Mouse (Mus musculus) MEL (cell line): Measurements from ENCODE around the gene Ncapd3. TPM values are rescaled to one million over a fixed set of nuclear protein-coding genes. Genes with fewer than 3 reads are reported as not detected.

Source experiments
- DNase-seq: peaks from one replicate; pipeline ENCODE4 v3.0.0; 2011; ENCODE audit warnings: low read depth, low spot score
- H3K27ac ChIP-seq: 2 replicates; pipeline ENCODE4 v1.5.1; 2012; ENCODE audit warnings: low read depth, mild to moderate bottlenecking, control low read depth, low read length, moderate library complexity; ENCODE audit not compliant: control insufficient read depth
- H3K27me3 ChIP-seq, 2 experiments: fragments of 150-350 bp in 1 of 2; sonication (generic) in 1 of 2; 2 replicates each; pipeline ENCODE4 v1.6.1; 2012; ENCODE audit warnings: low read length in 2 of 2, mild to moderate bottlenecking in 2 of 2, improper control_type of control experiment in 1 of 2, moderate library complexity in 1 of 2; ENCODE audit not compliant: insufficient read depth in 2 of 2, control insufficient read depth in 1 of 2
- H3K36me3 ChIP-seq, 2 experiments: 2 replicates each; pipeline ENCODE4 v1.6.1; 2012 to 2014; ENCODE audit warnings: low read length in 2 of 2, improper control_type of control experiment in 1 of 2, inconsistent platforms in 1 of 2, mild to moderate bottlenecking in 1 of 2; ENCODE audit not compliant: insufficient read depth in 2 of 2, control insufficient read depth in 1 of 2
- H3K4me1 ChIP-seq, 2 experiments: fragments of 150-350 bp in 1 of 2; sonication (generic) in 1 of 2; 2 replicates each; pipeline ENCODE4 v1.6.1; 2012; ENCODE audit warnings: low read length in 2 of 2, improper control_type of control experiment in 1 of 2, mild to moderate bottlenecking in 1 of 2; ENCODE audit not compliant: insufficient read depth in 2 of 2, control insufficient read depth in 1 of 2
- H3K4me3 ChIP-seq, 2 experiments: fragments of 150-350 bp in 1 of 2; sonication (generic) in 1 of 2; 2 replicates each; pipeline ENCODE4 v1.5.1; 2012; ENCODE audit warnings: low read depth in 2 of 2, low read length in 2 of 2, mild to moderate bottlenecking in 2 of 2, moderate library complexity in 2 of 2, control low read depth in 1 of 2, improper control_type of control experiment in 1 of 2; ENCODE audit not compliant: control insufficient read depth in 1 of 2, insufficient read depth in 1 of 2
- H3K79me2 ChIP-seq: 2 replicates; pipeline ENCODE4 v1.6.1; 2012; ENCODE audit warnings: mild to moderate bottlenecking, low read length, moderate library complexity; ENCODE audit not compliant: control insufficient read depth, poor library complexity, insufficient read depth
- H3K9ac ChIP-seq: 2 replicates; pipeline ENCODE4 v1.6.1; 2012; ENCODE audit warnings: low read depth, mild to moderate bottlenecking, control low read depth, low read length, moderate library complexity; ENCODE audit not compliant: control insufficient read depth, poor library complexity, severe bottlenecking
- H3K9me3 ChIP-seq: fragments of 150-350 bp; sonication (generic); replicated peaks from 2 replicates; pipeline ENCODE4 v1.6.1; 2012; ENCODE audit warnings: mild to moderate bottlenecking, low read length, improper control_type of control experiment, moderate library complexity; ENCODE audit not compliant: insufficient read depth
- BHLHE40 ChIP-seq: IDR thresholded peaks from 2 replicates; pipeline ENCODE4 v1.6.1; 2012; ENCODE audit warnings: low read depth, mild to moderate bottlenecking, inconsistent platforms, low read length, improper control_type of control experiment, borderline replicate concordance
- CHD2 ChIP-seq: IDR thresholded peaks from 2 replicates; pipeline ENCODE4 v1.6.1; 2011; ENCODE audit warnings: low read length, improper control_type of control experiment
- CTCF ChIP-seq, 3 experiments: IDR thresholded peaks in 2 of 3; conservative IDR thresholded peaks in 1 of 3; 2 replicates each; pipeline ENCODE4 v1.5.1; 2011 to 2012; ENCODE audit warnings: low read length in 3 of 3, low read depth in 2 of 3, mild to moderate bottlenecking in 2 of 3, improper control_type of control experiment in 1 of 3, inconsistent platforms in 1 of 3, mixed read lengths in 1 of 3, moderate library complexity in 1 of 3; ENCODE audit not compliant: control insufficient read depth in 1 of 3, insufficient read depth in 1 of 3, poor library complexity in 1 of 3, severe bottlenecking in 1 of 3
- EP300 ChIP-seq, 2 experiments: IDR thresholded peaks; 2 replicates each; pipeline ENCODE4 v1.6.1; 2011; ENCODE audit warnings: improper control_type of control experiment in 2 of 2, low read length in 2 of 2, low read depth in 1 of 2, mild to moderate bottlenecking in 1 of 2
- ETS1 ChIP-seq: IDR thresholded peaks from 2 replicates; pipeline ENCODE4 v1.6.1; 2012; ENCODE audit warnings: low read depth, mild to moderate bottlenecking, inconsistent platforms, low read length, improper control_type of control experiment, moderate library complexity
- HCFC1 ChIP-seq: IDR thresholded peaks from 2 replicates; pipeline ENCODE4 v1.6.1; 2012; ENCODE audit warnings: low read depth, mild to moderate bottlenecking, inconsistent platforms, low read length, improper control_type of control experiment, moderate library complexity
- MXI1 ChIP-seq: IDR thresholded peaks from 2 replicates; pipeline ENCODE4 v1.6.1; 2011; ENCODE audit warnings: mild to moderate bottlenecking, low read depth, low read length, improper control_type of control experiment
- MYC ChIP-seq: IDR thresholded peaks from 2 replicates; pipeline ENCODE4 v1.6.1; 2011; ENCODE audit warnings: low read depth, mild to moderate bottlenecking, low read length, improper control_type of control experiment, moderate library complexity
- NELFE ChIP-seq: IDR thresholded peaks from 2 replicates; pipeline ENCODE4 v1.6.1; 2011; ENCODE audit warnings: low read depth, low read length, improper control_type of control experiment
- POLR2A ChIP-seq, 2 experiments: IDR thresholded peaks; 2 replicates each; pipeline ENCODE4 v1.6.1; 2011 to 2012; ENCODE audit warnings: low read length in 2 of 2, mild to moderate bottlenecking in 2 of 2, control low read depth in 1 of 2, improper control_type of control experiment in 1 of 2, low read depth in 1 of 2, moderate library complexity in 1 of 2; ENCODE audit not compliant: control insufficient read depth in 1 of 2, insufficient read depth in 1 of 2, poor library complexity in 1 of 2
- POLR2AphosphoS2 ChIP-seq: IDR thresholded peaks from 2 replicates; pipeline ENCODE4 v1.6.1; 2011; ENCODE audit warnings: low read length, improper control_type of control experiment
- RAD21 ChIP-seq: IDR thresholded peaks from 2 replicates; pipeline ENCODE4 v1.6.1; 2011; ENCODE audit warnings: mild to moderate bottlenecking, low read depth, low read length, improper control_type of control experiment
- TBP ChIP-seq: IDR thresholded peaks from 2 replicates; pipeline ENCODE4 v1.8.0; 2011; ENCODE audit warnings: low read depth, low read length, improper control_type of control experiment
- USF1 ChIP-seq: IDR thresholded peaks from 2 replicates; pipeline ENCODE4 v1.6.1; 2014; ENCODE audit warnings: low read depth, mild to moderate bottlenecking, inconsistent platforms, low read length, improper control_type of control experiment, moderate library complexity
- ZC3H11A ChIP-seq: IDR thresholded peaks from 2 replicates; pipeline ENCODE4 v1.6.1; 2012; ENCODE audit warnings: low read depth, mild to moderate bottlenecking, inconsistent platforms, low read length, improper control_type of control experiment
- polyA plus RNA-seq, 2 experiments: library from polyadenylated mRNA; stranded (reverse) in 1 of 2; unstranded in 1 of 2; fragments of >175 nt in 1 of 2; fragments of >200 nt in 1 of 2; gene quantifications; 2 replicates each; pipeline versions ENCODE4 v1.2.1 to v1.2.4; 2012; ENCODE audit warnings: low replicate concordance in 2 of 2, low read depth in 1 of 2; ENCODE audit not compliant: insufficient read length in 2 of 2, insufficient read depth in 1 of 2, missing spikeins in 1 of 2
- total RNA-seq: library from RNA; depleted of rRNA; stranded (reverse); fragments of 300-350 nt; gene quantifications from 2 replicates; pipeline ENCODE4 v1.2.3, GENCODE M21; 2012

Ncapd3 gene
- total and polyA plus RNA-seq, 3 experiments = 28.7 to 36.5 TPM; not detected in 1

DNA sequence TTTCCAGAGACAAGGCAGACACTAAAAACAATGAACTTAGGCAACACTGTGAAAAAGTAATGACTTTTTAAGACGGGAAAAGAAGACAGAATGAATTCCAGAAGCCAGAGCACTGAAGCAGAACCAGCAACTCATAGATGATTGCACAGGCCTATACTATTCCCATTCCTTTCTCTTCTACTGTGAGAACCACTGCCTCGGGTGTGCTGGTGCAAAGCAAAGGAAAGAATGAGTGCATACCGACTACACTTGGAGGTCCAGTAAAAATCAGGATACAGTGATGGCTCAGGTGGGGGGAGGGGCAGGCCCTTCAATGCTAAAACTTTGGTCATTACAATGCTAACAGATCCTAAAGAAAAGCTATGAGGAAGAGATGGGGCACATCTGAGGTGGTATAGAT, 36.1 kb upstream of the Ncapd3 start:
- Histone ChIP-seq H3K9ac (no peak overlapping the region), H3K4me1 (peaks cover 2 to 8% of the 10 kb centered on the region in 2 experiments), H3K79me2 (peaks cover 1% of the 10 kb centered on the region), H3K27ac (no peak overlapping the region), H3K27me3 (no peaks in the 10 kb centered on the region), H3K36me3 (peaks cover 0 to 15% of the 10 kb centered on the region in 2 experiments; a peak in 2 of 4 replicates), H3K4me3 (no peak overlapping the region), H3K9me3 (no peaks in the 10 kb centered on the region)
- no peak for TF ChIP-seq BHLHE40
- TF ChIP-seq ZC3H11A = no peak
- no peak for TF ChIP-seq CHD2
- no peak for TF ChIP-seq POLR2AphosphoS2
- no peak for TF ChIP-seq NELFE
- TF ChIP-seq EP300 (IDR thresholded peaks at IDR 0.05; ENCODE audit: low read depth in 1 of 2, low read length in 2 of 2) = no peak
- TF ChIP-seq POLR2A (IDR thresholded peaks at IDR 0.05; ENCODE audit: control insufficient read depth in 1 of 2, insufficient read depth in 1 of 2, low read depth in 1 of 2, low read length in 2 of 2, poor library complexity in 1 of 2) = no peak
- TF ChIP-seq USF1 = no peak
- no peak for DNase-seq

DNA sequence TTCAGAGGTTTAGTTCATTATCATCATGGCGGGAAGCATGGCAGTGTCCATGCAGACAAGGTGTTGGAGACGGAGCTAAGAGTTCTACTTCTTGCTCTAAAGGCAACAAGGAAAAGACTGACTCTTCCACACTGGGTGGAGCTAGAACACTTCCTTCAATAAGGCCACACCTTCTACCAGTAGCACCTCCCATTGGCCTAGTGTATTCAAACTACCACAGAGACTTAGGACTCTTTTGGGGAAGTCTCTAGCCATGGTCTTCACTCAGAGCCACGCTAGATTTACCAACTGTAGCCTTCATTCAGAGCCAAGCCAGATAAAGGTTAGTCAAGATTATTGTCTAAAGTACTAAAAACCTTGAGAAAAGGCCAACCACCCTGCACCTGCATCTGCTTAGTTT, 32.9 kb upstream of the Ncapd3 start:
- no peak overlapping the region for H3K27ac ChIP-seq
- no peak overlapping the region for H3K4me3 ChIP-seq
- peaks cover 0 to 30% of the 10 kb centered on the region in 2 experiments; a peak in 2 of 4 replicates for H3K36me3 ChIP-seq
- no peaks in the 10 kb centered on the region for H3K9me3 ChIP-seq
- no peaks in the 10 kb centered on the region for H3K27me3 ChIP-seq
- peaks cover 6 to 12% of the 10 kb centered on the region in 2 experiments for H3K4me1 ChIP-seq
- H3K79me2 ChIP-seq = peaks cover 15% of the 10 kb centered on the region
- no peak overlapping the region for H3K9ac ChIP-seq
- TF ChIP-seq HCFC1 = 0 out of 2 replicates have a peak, but pooled peaks have one; percentile 11
- no peak for TF ChIP-seq RAD21
- peak; percentile 54; the same call in 1 of the 2 replicates for TF ChIP-seq TBP
- DNase-seq = peak; percentile 87

DNA sequence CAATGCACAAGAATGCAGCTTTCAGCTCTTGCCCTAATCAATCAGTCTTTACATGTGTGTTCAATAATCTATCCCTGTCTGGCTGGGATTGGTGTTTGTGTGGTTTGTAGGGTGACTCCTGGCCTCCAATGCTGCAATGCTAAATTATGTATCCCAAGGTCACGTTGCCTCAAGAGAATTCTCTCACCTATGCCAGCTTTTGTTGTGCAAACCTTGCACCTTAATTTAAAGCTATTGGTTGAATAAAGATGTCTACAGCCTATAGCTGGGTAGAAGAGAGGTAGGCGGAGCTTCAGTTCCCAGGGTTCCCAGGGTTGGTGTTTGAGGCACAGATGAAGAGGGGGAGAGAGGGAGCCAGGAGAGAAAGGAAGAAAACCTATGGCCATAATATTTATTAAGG, 32.5 kb upstream of the Ncapd3 start:
- Histone ChIP-seq H3K79me2 (peaks cover 15% of the 10 kb centered on the region), H3K9ac (no peak overlapping the region), H3K4me3 (no peak overlapping the region), H3K27ac (no peak overlapping the region), H3K36me3 (peaks cover 0 to 30% of the 10 kb centered on the region in 2 experiments; a peak in 2 of 4 replicates), H3K9me3 (no peaks in the 10 kb centered on the region), H3K27me3 (no peaks in the 10 kb centered on the region), H3K4me1 (peaks cover 6 to 12% of the 10 kb centered on the region in 2 experiments)
- peak; percentile 17 for DNase-seq
- no peak for TF ChIP-seq ETS1
- no peak for TF ChIP-seq CTCF (IDR thresholded peaks at IDR 0.05 in 2 of 3, conservative IDR thresholded peaks at IDR 0.05 in 1 of 3; ENCODE audit: control insufficient read depth in 1 of 3, insufficient read depth in 1 of 3, low read depth in 2 of 3, low read length in 3 of 3, poor library complexity in 1 of 3, severe bottlenecking in 1 of 3)
- no peak for TF ChIP-seq MYC
- no peak for TF ChIP-seq MXI1
- no peak for TF ChIP-seq ZC3H11A
